Mouse (Mus musculus): ENCODE results near the gene Mpped2. TPM values are rescaled to one million over a fixed set of nuclear protein-coding genes. Genes with fewer than 3 reads are reported as not detected.
A peak's percentile ranks its signal among the peaks of the same experiment; 100 is the strongest.

Mpped2 gene
- total RNA-seq, 2 experiments from 2014 or later = 2.6 to 8.5 TPM

GRCm38 (mm10) chr2:106837241-106837640, 144.2 kb downstream of the Mpped2 start:
- no peak overlapping the region for H3K4me3 ChIP-seq
- H3K27ac ChIP-seq = no peak overlapping the region
- TF ChIP-seq CTCF (IDR thresholded peaks at IDR 0.05) = no peak
- intact Hi-C loops (cut with DNase I) = no loop called here
- DNase-seq = no peak

GRCm38 (mm10) chr2:106844147-106844546, 151.1 kb downstream of the Mpped2 start:
- intact Hi-C loops (cut with DNase I) = no loop called here
- no peak overlapping the region for H3K27ac ChIP-seq
- DNase-seq = no peak
- no peak overlapping the region for H3K4me3 ChIP-seq
- TF ChIP-seq CTCF (IDR thresholded peaks at IDR 0.05) = no peak

DNA sequence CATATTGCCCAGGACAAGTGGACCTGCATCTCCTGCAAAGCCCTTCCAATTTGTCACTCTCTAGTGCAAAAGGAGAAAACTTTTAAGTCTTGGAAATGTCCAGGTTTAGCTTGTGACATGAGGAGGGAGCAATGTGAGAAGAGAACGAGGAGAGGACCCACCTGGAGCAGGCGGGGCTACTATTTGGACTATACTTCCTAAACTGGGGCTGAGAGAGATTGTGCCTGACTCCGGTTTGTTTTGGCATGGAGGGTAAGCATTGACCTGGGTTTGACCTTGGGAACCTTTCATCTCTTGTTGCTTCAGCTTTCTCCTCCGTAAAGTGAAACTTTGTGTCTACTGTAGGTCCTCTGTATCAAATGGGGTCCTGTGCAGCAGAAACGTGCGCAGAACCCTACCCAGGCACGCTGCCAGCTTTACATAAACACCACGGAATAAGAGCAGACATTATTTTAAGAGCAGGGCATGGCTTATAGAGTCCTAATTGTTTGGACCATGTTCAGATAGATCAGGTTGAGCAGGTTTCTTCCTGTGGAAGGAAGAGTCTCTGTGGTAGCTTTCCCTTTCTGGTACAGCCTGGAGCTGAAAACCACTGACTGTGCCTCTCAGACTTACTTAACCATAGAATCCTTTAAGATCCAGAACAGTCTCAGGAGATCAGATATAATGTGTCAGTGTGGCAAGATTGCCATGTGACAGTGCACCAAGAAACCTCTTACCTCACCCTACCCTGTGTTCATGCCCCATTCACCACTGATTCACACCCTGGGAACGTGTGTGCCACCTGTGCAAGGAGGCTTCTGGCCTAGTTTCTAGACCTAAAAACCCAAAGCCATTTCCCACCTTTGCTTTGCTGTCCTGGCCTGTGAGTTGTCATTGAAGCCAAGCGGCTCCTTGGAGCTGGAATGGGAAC, 152.0 kb downstream of the Mpped2 start:
- no peak for TF ChIP-seq CTCF (IDR thresholded peaks at IDR 0.05)
- H3K27ac ChIP-seq = no peak overlapping the region
- intact Hi-C loops (cut with DNase I) = no loop called here

GRCm38 (mm10) chr2:106846511-106846910, 153.4 kb downstream of the Mpped2 start:
- H3K27ac ChIP-seq = no peak overlapping the region
- intact Hi-C loops (cut with DNase I) = no loop called here

More for the DNA sequence above, 152.0 kb downstream of the Mpped2 start:
- no peak overlapping the region for H3K4me3 ChIP-seq
- DNase-seq = no peak

GRCm38 (mm10) chr2:106849389-106849788, 156.3 kb downstream of the Mpped2 start:
- intact Hi-C loops (cut with DNase I) = no loop called here
- Histone ChIP-seq H3K27ac (no peak overlapping the region), H3K4me3 (no peak overlapping the region)
- TF ChIP-seq CTCF (IDR thresholded peaks at IDR 0.05) = no peak
- no peak for DNase-seq

More at GRCm38 (mm10) chr2:106846511-106846910, 153.4 kb downstream of the Mpped2 start:
- TF ChIP-seq CTCF (IDR thresholded peaks at IDR 0.05) = no peak
- DNase-seq = no peak
- H3K4me3 ChIP-seq = no peak overlapping the region

DNA sequence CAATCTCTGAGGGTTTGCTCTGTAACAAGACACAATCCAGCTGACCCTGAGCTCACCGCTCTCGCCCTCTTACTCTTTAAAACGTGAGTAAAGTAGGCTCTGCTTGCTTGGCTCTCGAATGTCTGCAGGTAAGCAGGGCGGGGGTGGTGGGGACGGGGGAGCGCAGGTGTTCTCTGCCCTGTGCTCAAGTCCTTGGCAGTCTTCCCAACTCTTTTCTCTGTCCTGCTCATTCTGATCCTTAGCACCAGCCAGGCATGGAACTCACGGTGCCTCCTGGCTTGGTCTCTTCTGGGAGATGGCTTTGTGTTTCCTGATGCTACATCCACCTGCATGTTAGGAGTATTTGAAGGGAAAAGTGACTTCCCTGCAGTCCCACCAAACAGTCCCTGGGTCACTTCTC, 158.4 kb downstream of the Mpped2 start:
- intact Hi-C loops (cut with DNase I) = loop anchor here (10.0 kb wide), 1 partner anchor 417 kb away; no protein-coding TSS in a partner anchor
- no peak overlapping the region for H3K27ac ChIP-seq
- no peak for TF ChIP-seq CTCF (IDR thresholded peaks at IDR 0.05)
- no peak overlapping the region for H3K4me3 ChIP-seq
- no peak for DNase-seq

DNA sequence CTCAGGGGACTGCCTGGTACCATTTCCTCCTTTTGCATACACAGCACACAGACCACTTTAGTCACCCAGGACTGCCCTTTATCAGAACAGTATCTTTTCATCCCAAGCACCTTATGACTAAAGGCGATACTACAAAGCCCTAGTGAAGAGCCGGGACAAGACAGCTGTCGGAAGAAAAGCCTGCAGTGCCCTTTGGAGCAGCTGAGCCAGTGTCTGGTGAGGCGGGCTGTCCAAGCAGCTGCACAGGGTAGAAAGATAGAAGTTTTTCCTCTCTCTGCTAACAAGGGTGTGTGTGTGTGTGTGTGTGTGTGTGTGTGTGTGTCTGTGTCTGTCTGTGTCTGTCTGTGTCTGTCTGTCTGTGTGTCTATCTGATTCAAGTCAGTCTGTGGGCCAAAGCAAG, 161.1 kb downstream of the Mpped2 start:
- no peak overlapping the region for H3K4me3 ChIP-seq
- no peak for DNase-seq
- intact Hi-C loops (cut with DNase I) = loop anchor here (10.0 kb wide), 1 partner anchor 419 kb away; no protein-coding TSS in a partner anchor
- H3K27ac ChIP-seq = no peak overlapping the region
- TF ChIP-seq CTCF (IDR thresholded peaks at IDR 0.05) = no peak

GRCm38 (mm10) chr2:106854758-106855157, 161.7 kb downstream of the Mpped2 start:
- DNase-seq = peak; percentile 38
- H3K27ac ChIP-seq = peak overlapping the region; percentile 44
- intact Hi-C loops (cut with DNase I) = loop anchor here (5.0 to 10.0 kb wide), 2 partner anchors 202 to 420 kb away; no protein-coding TSS in a partner anchor
- H3K4me3 ChIP-seq = peak overlapping the region; percentile 28
- no peak for TF ChIP-seq CTCF (IDR thresholded peaks at IDR 0.05)

DNA sequence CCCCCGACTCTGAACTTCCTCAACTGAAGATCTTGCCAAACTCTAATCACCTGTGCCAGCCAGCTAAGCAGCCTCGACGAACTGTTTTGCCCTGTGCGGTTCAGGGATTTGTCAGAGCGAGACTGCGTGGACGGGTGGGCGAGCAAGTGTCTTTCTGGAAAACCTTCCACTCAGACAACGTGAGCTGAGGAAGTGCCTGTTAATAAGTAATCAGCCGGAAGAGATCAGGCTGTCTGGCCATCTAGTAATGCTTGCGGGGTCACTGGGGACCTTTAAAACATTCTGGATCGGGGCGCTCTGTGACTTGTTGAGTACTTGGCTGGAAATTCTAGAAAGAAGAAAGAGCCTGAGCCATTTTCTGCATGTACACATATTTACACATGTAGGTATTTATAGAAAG, 162.1 kb downstream of the Mpped2 start:
- Histone ChIP-seq H3K4me3 (peak overlapping the region; percentile 28), H3K27ac (peak overlapping the region; percentile 44)
- no peak for DNase-seq
- TF ChIP-seq CTCF (IDR thresholded peaks at IDR 0.05) = no peak
- intact Hi-C loops (cut with DNase I) = loop anchor here (5.0 to 10.0 kb wide), 2 partner anchors 203 to 420 kb away; no protein-coding TSS in a partner anchor

- DNase-seq = peak; percentile 29
- peak overlapping the region; percentile 9; the same call in 1 of the 2 replicates for H3K4me3 ChIP-seq
- TF ChIP-seq CTCF (IDR thresholded peaks at IDR 0.05) = peak; percentile 36
- intact Hi-C loops (cut with DNase I) = loop anchor here (5.0 to 10.0 kb wide), 2 partner anchors 203 to 421 kb away; no protein-coding TSS in a partner anchor
- peak overlapping the region; percentile 51 for H3K27ac ChIP-seq
These were observed 162.7 kb downstream of the Mpped2 start for GRCm38 (mm10) chr2:106855623-106856350.

GRCm38 (mm10) chr2:106856361-106856961, 163.4 kb downstream of the Mpped2 start:
- intact Hi-C loops (cut with DNase I) = loop anchor here (5.0 to 10.0 kb wide), 2 partner anchors 204 to 422 kb away; no protein-coding TSS in a partner anchor
- Histone ChIP-seq H3K4me3 (no peak overlapping the region), H3K27ac (0 out of 2 replicates have a peak overlapping the region, but pooled peaks have one; percentile 51)
- no peak for TF ChIP-seq CTCF (IDR thresholded peaks at IDR 0.05)
- DNase-seq = no peak

GRCm38 (mm10) chr2:106857258-106857657, 164.2 kb downstream of the Mpped2 start:
- intact Hi-C loops (cut with DNase I) = loop anchor here (5.0 to 10.0 kb wide), 2 partner anchors 205 to 422 kb away; no protein-coding TSS in a partner anchor
- DNase-seq = no peak
- no peak overlapping the region for H3K27ac ChIP-seq

More at GRCm38 (mm10) chr2:106857258-106857657, 164.2 kb downstream of the Mpped2 start:
- no peak overlapping the region for H3K4me3 ChIP-seq
- no peak for TF ChIP-seq CTCF (IDR thresholded peaks at IDR 0.05)
